Mouse (Mus musculus): ENCODE measurements around the gene Chit1. TPM values are rescaled to one million over a fixed set of nuclear protein-coding genes. Genes with fewer than 3 reads are reported as not detected.

Gene Chit1
- polyA plus RNA-seq, 1 experiment from 2014 or later: 1.4 TPM

GRCm38 (mm10) chr1:134095721-134096120 is 15.3 kb upstream of the Chit1 start:
- ATAC-seq (ENCODE audit: low read depth): no peak
- Histone ChIP-seq H3K27me3 (ENCODE audit: control insufficient read depth, insufficient read depth, low read length) (no peaks in the 10 kb centered on the region), H3K4me1 (ENCODE audit: control insufficient read depth, insufficient read depth, low read length) (peaks cover 38% of the 10 kb centered on the region), H3K27ac (ENCODE audit: low read depth, low read length) (peak overlapping the region; percentile 72), H3K9ac (replicated peaks; ENCODE audit: low read depth, low read length) (no peak overlapping the region), H3K4me2 (ENCODE audit: low read depth, low read length) (no peak overlapping the region), H3K9me3 (ENCODE audit: control insufficient read depth, low read length) (no peaks in the 10 kb centered on the region), H3K4me3 (ENCODE audit: low read depth, low read length) (no peak overlapping the region), H3K36me3 (ENCODE audit: control insufficient read depth, insufficient read depth, low read length) (no peaks in the 10 kb centered on the region)
- WGBS: 72% methylated on average over 4 of the region's 4 CpGs

GRCm38 (mm10) chr1:134096264-134096934 is 14.6 kb upstream of the Chit1 start:
- H3K4me1 ChIP-seq (ENCODE audit: control insufficient read depth, insufficient read depth, low read length): peaks cover 38% of the 10 kb centered on the region
- H3K9me3 ChIP-seq (ENCODE audit: control insufficient read depth, low read length): no peaks in the 10 kb centered on the region
- peak overlapping the region; percentile 72 for H3K27ac ChIP-seq (ENCODE audit: low read depth, low read length)
- no peaks in the 10 kb centered on the region for H3K27me3 ChIP-seq (ENCODE audit: control insufficient read depth, insufficient read depth, low read length)
- no peak overlapping the region for H3K4me2 ChIP-seq (ENCODE audit: low read depth, low read length)
- H3K36me3 ChIP-seq (ENCODE audit: control insufficient read depth, insufficient read depth, low read length): no peaks in the 10 kb centered on the region
- H3K9ac ChIP-seq (replicated peaks; ENCODE audit: low read depth, low read length): no peak overlapping the region
- peak; percentile 73 for ATAC-seq (ENCODE audit: low read depth)
- H3K4me3 ChIP-seq (ENCODE audit: low read depth, low read length): no peak overlapping the region
- 16% methylated on average over 14 of the region's 14 CpGs for WGBS

- Histone ChIP-seq H3K9ac (replicated peaks; ENCODE audit: low read depth, low read length) (no peak overlapping the region), H3K4me1 (ENCODE audit: control insufficient read depth, insufficient read depth, low read length) (peaks cover 38% of the 10 kb centered on the region), H3K4me3 (ENCODE audit: low read depth, low read length) (no peak overlapping the region), H3K27me3 (ENCODE audit: control insufficient read depth, insufficient read depth, low read length) (no peaks in the 10 kb centered on the region), H3K36me3 (ENCODE audit: control insufficient read depth, insufficient read depth, low read length) (no peaks in the 10 kb centered on the region), H3K27ac (ENCODE audit: low read depth, low read length) (peak overlapping the region; percentile 72), H3K4me2 (ENCODE audit: low read depth, low read length) (no peak overlapping the region), H3K9me3 (ENCODE audit: control insufficient read depth, low read length) (no peaks in the 10 kb centered on the region)
- 91% methylated on average over 7 of the region's 7 CpGs for WGBS
- ATAC-seq (ENCODE audit: low read depth): no peak
Observed at GRCm38 (mm10) chr1:134097080-134097855, 13.8 kb upstream of the Chit1 start.

- H3K4me2 ChIP-seq (ENCODE audit: low read depth, low read length): no peak overlapping the region
- no peak for ATAC-seq (ENCODE audit: low read depth)
- peak overlapping the region; percentile 71 for H3K27ac ChIP-seq (ENCODE audit: low read depth, low read length)
- no peak overlapping the region for H3K4me3 ChIP-seq (ENCODE audit: low read depth, low read length)
- H3K36me3 ChIP-seq (ENCODE audit: control insufficient read depth, insufficient read depth, low read length): no peaks in the 10 kb centered on the region
- peaks cover 37% of the 10 kb centered on the region for H3K4me1 ChIP-seq (ENCODE audit: control insufficient read depth, insufficient read depth, low read length)
- WGBS: 55% methylated on average over 13 of the region's 13 CpGs
- H3K9ac ChIP-seq (replicated peaks; ENCODE audit: low read depth, low read length): no peak overlapping the region
- no peaks in the 10 kb centered on the region for H3K27me3 ChIP-seq (ENCODE audit: control insufficient read depth, insufficient read depth, low read length)
- no peaks in the 10 kb centered on the region for H3K9me3 ChIP-seq (ENCODE audit: control insufficient read depth, low read length)
Observed at GRCm38 (mm10) chr1:134097956-134098725, 12.9 kb upstream of the Chit1 start.

- ATAC-seq (ENCODE audit: low read depth): peak; percentile 67; the same call in 1 of the 2 replicates
- no peaks in the 10 kb centered on the region for H3K36me3 ChIP-seq (ENCODE audit: control insufficient read depth, insufficient read depth, low read length)
- peak overlapping the region; percentile 76 for H3K4me2 ChIP-seq (ENCODE audit: low read depth, low read length)
- WGBS: 12% methylated on average over 17 of the region's 17 CpGs
- H3K27ac ChIP-seq (ENCODE audit: low read depth, low read length): peak overlapping the region; percentile 71
- peak overlapping the region; percentile 32; the same call in 1 of the 2 replicates for H3K9ac ChIP-seq (replicated peaks; ENCODE audit: low read depth, low read length)
- no peaks in the 10 kb centered on the region for H3K9me3 ChIP-seq (ENCODE audit: control insufficient read depth, low read length)
- H3K4me1 ChIP-seq (ENCODE audit: control insufficient read depth, insufficient read depth, low read length): peaks cover 30% of the 10 kb centered on the region
- peak overlapping the region; percentile 33 for H3K4me3 ChIP-seq (ENCODE audit: low read depth, low read length)
- H3K27me3 ChIP-seq (ENCODE audit: control insufficient read depth, insufficient read depth, low read length): no peaks in the 10 kb centered on the region
Observed at GRCm38 (mm10) chr1:134098726-134099515, 12.1 kb upstream of the Chit1 start.

GRCm38 (mm10) chr1:134099516-134100235 is 11.4 kb upstream of the Chit1 start:
- H3K4me3 ChIP-seq (ENCODE audit: low read depth, low read length): peak overlapping the region; percentile 33
- no peak for ATAC-seq (ENCODE audit: low read depth)
- H3K36me3 ChIP-seq (ENCODE audit: control insufficient read depth, insufficient read depth, low read length): no peaks in the 10 kb centered on the region
- peak overlapping the region; percentile 71; the same call in 1 of the 2 replicates for H3K27ac ChIP-seq (ENCODE audit: low read depth, low read length)
- H3K27me3 ChIP-seq (ENCODE audit: control insufficient read depth, insufficient read depth, low read length): no peaks in the 10 kb centered on the region
- peaks cover 28% of the 10 kb centered on the region for H3K4me1 ChIP-seq (ENCODE audit: control insufficient read depth, insufficient read depth, low read length)
- peak overlapping the region; percentile 76 for H3K4me2 ChIP-seq (ENCODE audit: low read depth, low read length)
- WGBS: 24% methylated on average over 12 of the region's 12 CpGs
- H3K9ac ChIP-seq (replicated peaks; ENCODE audit: low read depth, low read length): peak overlapping the region; percentile 32; the same call in 1 of the 2 replicates
- H3K9me3 ChIP-seq (ENCODE audit: control insufficient read depth, low read length): no peaks in the 10 kb centered on the region

- no peaks in the 10 kb centered on the region for H3K36me3 ChIP-seq (ENCODE audit: control insufficient read depth, insufficient read depth, low read length)
- H3K27ac ChIP-seq (ENCODE audit: low read depth, low read length): no peak overlapping the region
- H3K4me3 ChIP-seq (ENCODE audit: low read depth, low read length): no peak overlapping the region
- ATAC-seq (ENCODE audit: low read depth): no peak
- no peaks in the 10 kb centered on the region for H3K9me3 ChIP-seq (ENCODE audit: control insufficient read depth, low read length)
- H3K4me1 ChIP-seq (ENCODE audit: control insufficient read depth, insufficient read depth, low read length): peaks cover 28% of the 10 kb centered on the region
- no peaks in the 10 kb centered on the region for H3K27me3 ChIP-seq (ENCODE audit: control insufficient read depth, insufficient read depth, low read length)
- no peak overlapping the region for H3K9ac ChIP-seq (replicated peaks; ENCODE audit: low read depth, low read length)
- H3K4me2 ChIP-seq (ENCODE audit: low read depth, low read length): no peak overlapping the region
- WGBS: 87% methylated on average over 5 of the region's 5 CpGs
Observed at GRCm38 (mm10) chr1:134100401-134100800, 10.6 kb upstream of the Chit1 start.

- no peak overlapping the region for H3K4me3 ChIP-seq (ENCODE audit: low read depth, low read length)
- no peak for ATAC-seq (ENCODE audit: low read depth)
- H3K27ac ChIP-seq (ENCODE audit: low read depth, low read length): no peak overlapping the region
- no peak overlapping the region for H3K9ac ChIP-seq (replicated peaks; ENCODE audit: low read depth, low read length)
- H3K4me2 ChIP-seq (ENCODE audit: low read depth, low read length): no peak overlapping the region
- no peaks in the 10 kb centered on the region for H3K36me3 ChIP-seq (ENCODE audit: control insufficient read depth, insufficient read depth, low read length)
- peaks cover 26% of the 10 kb centered on the region for H3K4me1 ChIP-seq (ENCODE audit: control insufficient read depth, insufficient read depth, low read length)
- H3K9me3 ChIP-seq (ENCODE audit: control insufficient read depth, low read length): no peaks in the 10 kb centered on the region
- no peaks in the 10 kb centered on the region for H3K27me3 ChIP-seq (ENCODE audit: control insufficient read depth, insufficient read depth, low read length)
- WGBS: 88% methylated on average over 4 of the region's 4 CpGs
Observed at GRCm38 (mm10) chr1:134100928-134101327, 10.1 kb upstream of the Chit1 start.
